Mouse (Mus musculus) heart, postnatal 14 days (tissue): ENCODE results near the gene Gm11564. TPM values are rescaled to one million over a fixed set of nuclear protein-coding genes. Genes with fewer than 3 reads are reported as not detected.

Source experiments
- total RNA-seq, 2 experiments: library from RNA; stranded (reverse); gene quantifications; 2 replicates each; pipeline ENCODE4 v1.2.3; 2021

Gm11564 gene
- total RNA-seq, 2 experiments from 2014 or later = not detected

Other genes starting within 250 kb of the Gm11564 start
- gene Krtap3-1, start 249.0 kb downstream of the Gm11564 start, total RNA-seq = not detected
- gene Krtap1-5, start 234.7 kb downstream of the Gm11564 start, total RNA-seq = not detected
- not detected for gene Krtap1-4, start 232.0 kb downstream of the Gm11564 start, total RNA-seq
- gene Krtap1-3, start 224.3 kb downstream of the Gm11564 start, total RNA-seq = not detected
- not detected for gene Krtap9-3, start 217.6 kb downstream of the Gm11564 start, total RNA-seq
- not detected for gene Gm11938, start 212.4 kb downstream of the Gm11564 start, total RNA-seq
- not detected for gene Gm11937, start 205.5 kb downstream of the Gm11564 start, total RNA-seq
- not detected for gene Krtap2-4, start 200.8 kb downstream of the Gm11564 start, total RNA-seq
- not detected for gene Gm11562, start 195.2 kb downstream of the Gm11564 start, total RNA-seq
- not detected for gene Krtap4-1, start 187.4 kb downstream of the Gm11564 start, total RNA-seq
- not detected for gene Krtap4-2, start 180.6 kb downstream of the Gm11564 start, total RNA-seq
- not detected for gene Krtap4-7, start 171.6 kb downstream of the Gm11564 start, total RNA-seq
- not detected for gene Gm11555, start 165.4 kb downstream of the Gm11564 start, total RNA-seq
- not detected for gene Gm11563, start 156.7 kb downstream of the Gm11564 start, total RNA-seq
- gene Krtap4-6, start 149.7 kb downstream of the Gm11564 start, total RNA-seq = not detected
- gene Gm14190, start 124.9 kb downstream of the Gm11564 start, total RNA-seq = not detected
- not detected for gene Gm14180, start 81.4 kb downstream of the Gm11564 start, total RNA-seq
- not detected for gene Gm11595, start 42.8 kb downstream of the Gm11564 start, total RNA-seq
- not detected for gene Krtap4-8, start 35.0 kb downstream of the Gm11564 start, total RNA-seq
- not detected for gene Krtap4-9, start 30.5 kb downstream of the Gm11564 start, total RNA-seq
- gene Gm11596, start 22.2 kb downstream of the Gm11564 start, total RNA-seq = not detected
- not detected for gene Gm11569, start 16.7 kb downstream of the Gm11564 start, total RNA-seq
- not detected for gene Gm11554, start 11.2 kb downstream of the Gm11564 start, total RNA-seq
- gene Krtap4-13, start 5.8 kb downstream of the Gm11564 start, total RNA-seq = not detected
- gene 2300003K06Rik, start 22.4 kb upstream of the Gm11564 start, total RNA-seq = not detected
- not detected for gene Krtap4-16, start 35.9 kb upstream of the Gm11564 start, total RNA-seq
- not detected for gene Gm11568, start 42.3 kb upstream of the Gm11564 start, total RNA-seq
- not detected for gene Gm11559, start 48.8 kb upstream of the Gm11564 start, total RNA-seq
- gene Krtap9-1, start 57.7 kb upstream of the Gm11564 start, total RNA-seq = not detected
- not detected for gene Gm11567, start 63.5 kb upstream of the Gm11564 start, total RNA-seq
- gene Krtap31-1, start 92.3 kb upstream of the Gm11564 start, total RNA-seq = not detected
- gene Gm11565, start 99.1 kb upstream of the Gm11564 start, total RNA-seq = not detected
- gene Krtap31-2, start 120.6 kb upstream of the Gm11564 start, total RNA-seq = not detected
- not detected for gene Krtap9-5, start 132.8 kb upstream of the Gm11564 start, total RNA-seq
- not detected for gene Krtap29-1, start 163.4 kb upstream of the Gm11564 start, total RNA-seq
- gene Krtap16-1, start 170.9 kb upstream of the Gm11564 start, total RNA-seq = not detected
- gene Krtap17-1, start 178.3 kb upstream of the Gm11564 start, total RNA-seq = not detected
- not detected for gene Krt33a, start 200.5 kb upstream of the Gm11564 start, total RNA-seq
- not detected for gene Krt33b, start 214.2 kb upstream of the Gm11564 start, total RNA-seq
- gene Krt34, start 225.9 kb upstream of the Gm11564 start, total RNA-seq = not detected
- not detected for gene Krt31, start 234.9 kb upstream of the Gm11564 start, total RNA-seq